Mouse (Mus musculus): Measurements from ENCODE around the gene Fut2. TPM values are rescaled to one million over a fixed set of nuclear protein-coding genes. Genes with fewer than 3 reads are reported as not detected.

Gene Fut2
- polyA plus RNA-seq, 1 experiment: 0.01 TPM

- Histone ChIP-seq H3ac (ENCODE audit: control insufficient read depth, insufficient read length, low read depth) (no peak overlapping the region), H3K4me3 (ENCODE audit: insufficient read depth, poor library complexity, severe bottlenecking) (no peak overlapping the region), H3K36me3 (ENCODE audit: control insufficient read depth, insufficient read depth) (no peaks in the 10 kb centered on the region), H3K27me3 (ENCODE audit: control insufficient read depth, insufficient read depth, insufficient read length) (peaks cover 15% of the 10 kb centered on the region), H3K79me2 (ENCODE audit: control insufficient read depth, insufficient read depth) (no peaks in the 10 kb centered on the region), H3K79me3 (ENCODE audit: low read depth) (no peaks in the 10 kb centered on the region)
- no peak for TF ChIP-seq MAX (IDR thresholded peaks at IDR 0.05)
- no peak for TF ChIP-seq FOSL1 (IDR thresholded peaks at IDR 0.05; ENCODE audit: insufficient read depth, low read length, poor library complexity, severe bottlenecking)
- no peak for TF ChIP-seq MYOD1 (IDR thresholded peaks at IDR 0.05; ENCODE audit: control insufficient read depth, insufficient read length, low read depth)
- no peak for TF ChIP-seq CTCF (IDR thresholded peaks at IDR 0.05; ENCODE audit: control insufficient read depth, insufficient read depth, insufficient read length)
- no peak for TF ChIP-seq MYOG (IDR thresholded peaks at IDR 0.05; ENCODE audit: control insufficient read depth, extremely low read depth, insufficient read length)
- TF ChIP-seq USF1 (IDR thresholded peaks at IDR 0.05; ENCODE audit: low read depth): no peak
- TF ChIP-seq CEBPB (IDR thresholded peaks at IDR 0.05; ENCODE audit: low read depth): no peak
Measured at GRCm38 (mm10) chr7:45701607-45702006, 35.4 kb upstream of the Fut2 start.

GRCm38 (mm10) chr7:45701072-45701471, 34.9 kb upstream of the Fut2 start:
- H3ac ChIP-seq (ENCODE audit: control insufficient read depth, insufficient read length, low read depth): no peak overlapping the region
- H3K27me3 ChIP-seq (ENCODE audit: control insufficient read depth, insufficient read depth, insufficient read length): peaks cover 15% of the 10 kb centered on the region
- no peaks in the 10 kb centered on the region for H3K36me3 ChIP-seq (ENCODE audit: control insufficient read depth, insufficient read depth)
- TF ChIP-seq MYOG (IDR thresholded peaks at IDR 0.05; ENCODE audit: control insufficient read depth, extremely low read depth, insufficient read length): no peak
- TF ChIP-seq CTCF (IDR thresholded peaks at IDR 0.05; ENCODE audit: control insufficient read depth, insufficient read depth, insufficient read length): no peak
- no peak for TF ChIP-seq MAX (IDR thresholded peaks at IDR 0.05)
- no peak for TF ChIP-seq MYOD1 (IDR thresholded peaks at IDR 0.05; ENCODE audit: control insufficient read depth, insufficient read length, low read depth)
- no peak for TF ChIP-seq FOSL1 (IDR thresholded peaks at IDR 0.05; ENCODE audit: insufficient read depth, low read length, poor library complexity, severe bottlenecking)
- no peak for TF ChIP-seq CEBPB (IDR thresholded peaks at IDR 0.05; ENCODE audit: low read depth)
- no peak for TF ChIP-seq USF1 (IDR thresholded peaks at IDR 0.05; ENCODE audit: low read depth)
- no peaks in the 10 kb centered on the region for H3K79me3 ChIP-seq (ENCODE audit: low read depth)
- no peak overlapping the region for H3K4me3 ChIP-seq (ENCODE audit: insufficient read depth, poor library complexity, severe bottlenecking)
- H3K79me2 ChIP-seq (ENCODE audit: control insufficient read depth, insufficient read depth): no peaks in the 10 kb centered on the region

GRCm38 (mm10) chr7:45700301-45701015, 34.3 kb upstream of the Fut2 start:
- Histone ChIP-seq H3K79me2 (ENCODE audit: control insufficient read depth, insufficient read depth) (no peaks in the 10 kb centered on the region), H3ac (ENCODE audit: control insufficient read depth, insufficient read length, low read depth) (no peak overlapping the region), H3K79me3 (ENCODE audit: low read depth) (no peaks in the 10 kb centered on the region), H3K4me3 (ENCODE audit: insufficient read depth, poor library complexity, severe bottlenecking) (no peak overlapping the region), H3K36me3 (ENCODE audit: control insufficient read depth, insufficient read depth) (no peaks in the 10 kb centered on the region), H3K27me3 (ENCODE audit: control insufficient read depth, insufficient read depth, insufficient read length) (peaks cover 15% of the 10 kb centered on the region)
- TF ChIP-seq MAX (IDR thresholded peaks at IDR 0.05): no peak
- no peak for TF ChIP-seq USF1 (IDR thresholded peaks at IDR 0.05; ENCODE audit: low read depth)
- TF ChIP-seq CEBPB (IDR thresholded peaks at IDR 0.05; ENCODE audit: low read depth): no peak
- TF ChIP-seq CTCF (IDR thresholded peaks at IDR 0.05; ENCODE audit: control insufficient read depth, insufficient read depth, insufficient read length): no peak
- TF ChIP-seq MYOG (IDR thresholded peaks at IDR 0.05; ENCODE audit: control insufficient read depth, extremely low read depth, insufficient read length): no peak
- TF ChIP-seq FOSL1 (IDR thresholded peaks at IDR 0.05; ENCODE audit: insufficient read depth, low read length, poor library complexity, severe bottlenecking): no peak
- no peak for TF ChIP-seq MYOD1 (IDR thresholded peaks at IDR 0.05; ENCODE audit: control insufficient read depth, insufficient read length, low read depth)

GRCm38 (mm10) chr7:45699523-45700141, 33.4 kb upstream of the Fut2 start, which contains the start of gene Car11:
Gene Car11, plus strand, starts transcription at chr7:45699843.
- Histone ChIP-seq H3ac (ENCODE audit: control insufficient read depth, insufficient read length, low read depth) (no peak within 1 kb of the TSS), H3K79me3 (ENCODE audit: low read depth) (no peaks in the 10 kb centered on the region), H3K36me3 (ENCODE audit: control insufficient read depth, insufficient read depth) (no peaks in the 10 kb centered on the region), H3K79me2 (ENCODE audit: control insufficient read depth, insufficient read depth) (no peaks in the 10 kb centered on the region), H3K27me3 (ENCODE audit: control insufficient read depth, insufficient read depth, insufficient read length) (peaks cover 15% of the 10 kb centered on the region), H3K4me3 (ENCODE audit: insufficient read depth, poor library complexity, severe bottlenecking) (no peak within 1 kb of the TSS)
- no peak for TF ChIP-seq CTCF (IDR thresholded peaks at IDR 0.05; ENCODE audit: control insufficient read depth, insufficient read depth, insufficient read length)
- TF ChIP-seq CEBPB (IDR thresholded peaks at IDR 0.05; ENCODE audit: low read depth): no peak
- TF ChIP-seq USF1 (IDR thresholded peaks at IDR 0.05; ENCODE audit: low read depth): no peak
- TF ChIP-seq MAX (IDR thresholded peaks at IDR 0.05): no peak
- no peak for TF ChIP-seq FOSL1 (IDR thresholded peaks at IDR 0.05; ENCODE audit: insufficient read depth, low read length, poor library complexity, severe bottlenecking)
- TF ChIP-seq MYOG (IDR thresholded peaks at IDR 0.05; ENCODE audit: control insufficient read depth, extremely low read depth, insufficient read length): no peak
- TF ChIP-seq MYOD1 (IDR thresholded peaks at IDR 0.05; ENCODE audit: control insufficient read depth, insufficient read length, low read depth): no peak

GRCm38 (mm10) chr7:45697894-45698293, 31.7 kb upstream of the Fut2 start:
- H3K79me3 ChIP-seq (ENCODE audit: low read depth): no peaks in the 10 kb centered on the region

More at GRCm38 (mm10) chr7:45697894-45698293, 31.7 kb upstream of the Fut2 start:
- Histone ChIP-seq H3K27me3 (ENCODE audit: control insufficient read depth, insufficient read depth, insufficient read length) (peaks cover 15% of the 10 kb centered on the region), H3K4me3 (ENCODE audit: insufficient read depth, poor library complexity, severe bottlenecking) (no peak overlapping the region), H3K36me3 (ENCODE audit: control insufficient read depth, insufficient read depth) (no peaks in the 10 kb centered on the region), H3ac (ENCODE audit: control insufficient read depth, insufficient read length, low read depth) (no peak overlapping the region), H3K79me2 (ENCODE audit: control insufficient read depth, insufficient read depth) (no peaks in the 10 kb centered on the region)
- no peak for TF ChIP-seq MYOD1 (IDR thresholded peaks at IDR 0.05; ENCODE audit: control insufficient read depth, insufficient read length, low read depth)
- TF ChIP-seq CEBPB (IDR thresholded peaks at IDR 0.05; ENCODE audit: low read depth): no peak

Data from C2C12 (cell line).